Mouse (Mus musculus) spleen, adult 18-20 months (tissue): ENCODE results near the gene Got1.

Source experiments
- DNase-seq, 2 experiments: peaks; one replicate each; pipeline ENCODE4 v3.0.0; 2022; ENCODE audit warnings: mixed read lengths in 2 of 2

Gene Got1

DNA sequence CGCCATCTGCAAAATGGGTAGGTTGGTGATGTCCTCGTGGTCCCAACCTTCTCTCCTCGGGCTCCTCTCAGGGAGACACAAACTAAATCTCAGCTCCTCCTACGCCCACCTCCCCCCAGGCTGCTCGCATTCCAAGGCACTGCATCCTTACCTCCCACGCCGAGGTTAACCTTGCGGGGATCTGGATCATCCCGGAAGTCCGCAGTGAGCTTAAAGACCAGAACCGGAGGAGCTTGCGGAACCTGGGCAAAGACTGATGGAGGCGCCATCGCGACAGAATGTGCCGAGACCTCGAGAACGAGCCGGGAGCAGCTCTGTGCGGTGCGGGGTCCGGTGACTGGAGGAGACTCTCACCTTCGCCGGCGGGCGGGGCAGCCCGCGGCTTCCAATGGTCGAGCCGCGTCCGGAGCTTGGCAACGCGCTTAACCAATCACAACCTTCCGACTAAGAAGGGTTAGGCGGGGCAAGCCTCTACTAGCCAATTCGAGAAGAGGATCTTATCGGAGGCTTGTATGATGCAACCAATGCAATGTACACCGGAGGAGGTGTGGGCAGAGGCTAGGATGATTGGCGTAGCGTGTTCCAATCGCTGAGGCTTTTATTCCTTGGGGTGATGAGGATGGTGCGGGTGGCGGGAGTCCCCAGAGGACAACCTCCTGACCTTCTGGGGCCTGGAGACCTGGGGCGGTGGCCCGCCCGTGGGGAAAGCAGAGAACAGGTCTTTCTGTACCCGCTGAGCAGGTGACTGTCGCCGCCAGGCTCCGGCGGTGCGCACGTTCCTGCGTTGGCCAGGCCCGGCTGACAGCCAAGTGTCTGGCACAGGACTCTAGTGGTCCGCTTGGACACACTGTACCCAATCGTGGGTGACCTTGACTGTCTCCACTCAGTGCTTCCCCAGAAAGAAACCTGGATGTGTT is at the start of gene Got1:
Gene Got1 (minus strand): TSS at position 419 of the 917 bp plus-strand sequence.
- DNase-seq, result peak; percentile 83 to 84

DNA sequence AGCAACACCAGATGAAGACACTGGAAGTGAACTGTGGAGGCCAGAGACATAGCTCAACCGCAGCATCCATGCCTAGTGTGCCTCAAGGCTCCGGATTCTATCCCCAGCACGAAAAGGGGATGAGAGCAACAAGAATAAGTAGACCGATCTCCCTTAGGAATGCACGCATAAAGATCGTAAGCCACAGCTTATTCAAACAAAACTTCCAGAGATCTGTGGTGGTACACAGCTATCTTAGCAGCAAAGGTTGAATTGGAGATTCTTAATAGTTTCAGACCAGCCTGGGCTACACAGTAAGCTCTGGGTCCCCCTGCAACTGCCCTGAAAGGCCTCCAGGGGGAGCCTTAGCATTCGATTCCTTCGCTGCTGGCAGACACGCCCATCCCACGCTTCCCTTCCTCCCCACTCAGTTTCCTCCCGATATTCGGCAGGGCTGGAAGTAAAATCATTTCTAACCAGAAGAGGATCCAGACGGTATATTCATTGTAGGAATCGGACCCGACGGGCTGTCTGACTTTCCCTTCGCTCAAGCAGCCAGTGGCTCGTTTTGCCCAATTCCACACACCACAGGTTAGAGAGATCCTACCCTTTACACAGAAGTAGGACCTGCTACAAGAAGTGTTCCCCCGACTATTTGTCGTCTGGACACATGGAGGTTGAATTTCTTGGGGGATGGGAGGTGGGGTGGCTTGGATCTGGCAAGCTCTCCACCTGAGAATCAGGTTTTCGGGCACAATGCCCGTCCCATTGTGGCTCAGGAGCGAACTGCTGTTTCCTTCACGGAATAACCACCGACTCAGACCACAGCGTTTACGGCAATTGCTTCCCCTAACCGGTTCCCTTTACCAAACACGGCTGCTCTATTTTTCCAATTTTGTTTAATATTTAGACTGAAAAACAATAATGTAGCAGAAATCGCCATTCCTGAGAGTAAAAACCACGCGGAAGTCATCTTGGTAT is 46.7 kb upstream of the Got1 start:
- DNase-seq, result peak; percentile 49 to 76

DNA sequence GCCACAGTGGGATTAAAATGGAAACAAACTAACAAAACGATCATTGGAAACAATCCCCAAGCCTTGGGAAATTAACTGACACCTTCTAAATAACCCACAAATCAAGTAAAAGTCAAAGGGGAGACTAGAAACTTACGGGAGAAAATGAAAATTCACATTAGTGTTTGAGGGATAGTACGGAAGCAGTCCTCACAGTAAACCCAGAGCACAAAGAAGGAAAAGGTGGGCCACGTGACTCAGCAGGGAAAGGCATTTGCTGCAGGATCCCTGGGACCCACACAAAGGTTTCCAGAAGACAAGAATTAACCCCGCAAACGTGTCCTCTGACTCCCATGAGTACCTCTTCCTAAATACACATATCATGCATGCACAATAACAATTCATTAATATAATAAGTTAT is 44.7 kb upstream of the Got1 start:
- no peak for DNase-seq

DNA sequence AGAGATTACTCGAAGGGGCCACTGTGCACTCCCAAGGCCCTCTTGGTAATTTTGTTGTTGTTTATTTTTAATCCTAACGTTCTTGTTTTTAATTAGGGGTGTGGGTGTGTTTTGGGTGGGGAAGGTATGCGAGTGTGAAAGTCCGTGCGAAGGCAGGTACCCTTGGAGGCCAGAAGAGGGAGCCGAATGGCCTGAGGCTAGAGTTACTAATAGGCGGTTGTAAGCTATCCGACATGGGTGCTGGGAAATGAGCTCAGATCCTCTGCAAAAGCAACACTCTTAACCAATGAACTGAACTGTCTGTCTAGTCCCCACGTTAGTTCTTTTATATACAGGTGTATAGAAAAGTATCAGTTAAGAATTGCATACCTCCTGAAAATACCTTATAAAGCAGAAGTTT is 43.9 kb upstream of the Got1 start:
- DNase-seq, result no peak

DNA sequence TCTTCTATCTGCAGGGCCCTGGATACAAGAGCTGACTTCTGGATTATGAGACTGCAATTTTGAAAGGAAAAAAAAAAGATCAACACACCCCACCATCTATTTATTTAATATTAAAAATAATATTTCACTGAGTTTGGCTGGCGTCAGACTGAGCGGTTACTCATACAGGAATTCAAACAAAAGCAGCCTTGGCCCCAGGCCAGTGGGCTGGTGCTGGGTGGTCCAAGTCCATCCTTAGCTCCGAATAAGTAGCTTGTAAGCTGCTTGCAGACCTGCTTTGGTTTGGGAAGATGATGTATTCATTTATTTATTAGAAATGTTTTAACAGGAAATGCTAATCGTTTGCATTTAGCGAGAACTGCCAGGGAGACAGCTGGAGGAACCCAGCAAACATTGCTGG is 38.8 kb upstream of the Got1 start:
- no peak for DNase-seq

DNA sequence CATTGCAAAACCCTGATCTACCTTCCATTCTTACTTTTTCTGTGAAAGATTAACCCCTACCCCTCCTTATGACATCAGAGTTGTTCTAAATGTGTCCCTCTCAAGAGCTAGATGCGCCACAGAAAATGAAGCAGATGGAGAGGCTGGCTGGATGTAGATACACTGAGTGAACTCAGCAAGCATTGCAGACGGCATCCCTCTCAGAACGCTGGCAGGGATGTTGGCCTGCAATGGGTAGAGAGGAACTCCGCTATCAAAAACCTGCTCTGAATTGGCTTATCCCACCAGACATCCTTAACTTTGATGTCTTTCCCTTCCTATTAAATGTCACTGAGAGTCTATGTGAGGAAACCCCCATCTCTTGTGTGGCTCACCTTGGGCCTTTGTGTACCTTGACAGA is 37.4 kb upstream of the Got1 start:
- DNase-seq, result no peak

DNA sequence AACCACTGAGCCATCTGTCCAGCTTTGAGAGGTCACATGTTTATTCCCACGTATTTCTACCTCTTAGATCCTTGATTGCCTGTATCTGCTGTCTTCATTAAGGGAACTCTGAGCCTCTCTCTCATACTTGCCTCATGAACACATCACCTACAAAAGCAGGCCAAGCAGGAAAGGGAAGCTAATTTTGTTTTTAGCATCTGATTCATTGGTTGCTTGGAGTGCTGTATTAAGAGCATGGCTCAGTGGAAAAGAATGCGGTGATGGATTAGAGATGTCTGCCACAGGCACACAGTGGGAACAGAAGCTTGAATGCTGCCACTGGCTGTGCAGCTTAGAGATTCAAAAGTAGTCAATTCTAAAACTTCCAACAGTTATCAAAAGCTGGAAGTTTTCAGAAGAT is 35.8 kb upstream of the Got1 start:
- DNase-seq, result no peak

DNA sequence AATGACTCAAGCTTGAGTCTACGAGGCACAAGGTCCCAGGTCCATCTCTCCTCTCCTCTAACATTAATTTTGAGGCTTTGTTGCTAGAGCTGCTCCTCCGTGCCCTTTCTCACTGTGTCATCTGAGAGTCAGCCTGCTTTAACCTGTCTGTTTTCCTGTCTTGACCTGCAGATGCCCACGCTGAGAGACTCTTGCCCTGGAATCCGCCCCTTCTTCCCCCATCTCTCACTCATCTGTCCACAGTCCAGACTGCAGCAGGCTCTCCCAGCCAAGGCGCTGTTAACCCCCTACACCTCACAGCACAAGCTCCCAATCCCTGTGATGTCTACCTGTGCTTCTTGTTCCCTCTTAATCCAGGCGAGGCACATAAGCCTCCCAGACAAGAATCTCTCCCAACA is 27.1 kb upstream of the Got1 start:
- no peak for DNase-seq

DNA sequence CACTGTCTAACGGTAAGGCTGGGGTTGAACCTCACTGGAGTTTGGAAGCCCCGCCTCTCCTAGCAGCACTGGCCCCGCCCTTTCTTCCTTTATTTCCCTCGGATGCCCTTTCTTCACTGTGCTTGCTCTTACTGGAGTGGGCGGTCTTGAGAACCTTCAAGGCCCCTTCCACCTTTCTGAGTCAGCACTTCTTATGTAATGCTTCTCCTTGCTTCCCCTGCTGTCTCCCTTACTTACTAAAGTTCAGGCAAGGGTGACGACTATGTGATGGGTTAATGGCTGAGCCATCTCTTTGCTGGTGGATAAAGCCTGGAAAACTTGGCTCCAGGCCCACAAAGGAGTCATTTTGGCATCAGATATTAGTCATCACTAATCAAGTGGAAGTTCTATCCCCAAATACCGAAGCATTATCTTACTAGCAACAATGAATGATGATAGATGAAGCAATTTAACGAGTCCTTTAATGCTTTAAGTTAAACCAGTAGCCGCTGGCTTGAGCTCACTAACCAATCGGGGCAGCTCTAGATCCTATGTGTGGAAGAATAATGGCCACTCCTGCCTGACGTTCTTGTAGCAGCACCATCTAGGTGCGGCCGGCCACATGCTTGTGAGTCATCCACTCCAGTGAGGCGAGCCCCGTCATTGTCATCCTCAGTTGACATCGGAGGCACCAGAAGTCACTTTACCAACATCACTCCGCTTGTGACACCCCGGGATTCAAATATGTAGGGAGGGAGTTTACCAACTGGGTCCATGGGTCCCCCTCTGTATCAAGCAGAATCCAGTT is 26.5 kb upstream of the Got1 start:
- no peak for DNase-seq

DNA sequence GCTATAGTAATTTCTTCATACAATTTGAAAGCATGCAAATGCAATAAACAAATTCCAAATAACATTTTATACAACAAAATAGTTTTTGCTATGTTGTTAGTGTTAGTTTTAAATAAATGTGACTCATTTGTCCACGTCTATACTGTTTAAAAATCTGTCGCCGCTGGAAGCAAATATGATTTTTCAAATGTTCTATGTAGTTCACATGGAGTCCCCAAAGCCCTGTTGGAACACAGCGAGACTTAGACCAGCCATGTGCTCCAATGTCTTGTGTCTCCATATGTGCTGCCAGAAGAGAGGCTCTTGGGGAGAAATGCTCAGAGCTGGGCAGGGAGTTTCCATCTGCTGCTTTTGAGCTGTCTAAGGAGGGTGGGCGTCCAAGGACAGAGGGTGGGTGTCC is 23.7 kb upstream of the Got1 start:
- DNase-seq, result no peak

DNA sequence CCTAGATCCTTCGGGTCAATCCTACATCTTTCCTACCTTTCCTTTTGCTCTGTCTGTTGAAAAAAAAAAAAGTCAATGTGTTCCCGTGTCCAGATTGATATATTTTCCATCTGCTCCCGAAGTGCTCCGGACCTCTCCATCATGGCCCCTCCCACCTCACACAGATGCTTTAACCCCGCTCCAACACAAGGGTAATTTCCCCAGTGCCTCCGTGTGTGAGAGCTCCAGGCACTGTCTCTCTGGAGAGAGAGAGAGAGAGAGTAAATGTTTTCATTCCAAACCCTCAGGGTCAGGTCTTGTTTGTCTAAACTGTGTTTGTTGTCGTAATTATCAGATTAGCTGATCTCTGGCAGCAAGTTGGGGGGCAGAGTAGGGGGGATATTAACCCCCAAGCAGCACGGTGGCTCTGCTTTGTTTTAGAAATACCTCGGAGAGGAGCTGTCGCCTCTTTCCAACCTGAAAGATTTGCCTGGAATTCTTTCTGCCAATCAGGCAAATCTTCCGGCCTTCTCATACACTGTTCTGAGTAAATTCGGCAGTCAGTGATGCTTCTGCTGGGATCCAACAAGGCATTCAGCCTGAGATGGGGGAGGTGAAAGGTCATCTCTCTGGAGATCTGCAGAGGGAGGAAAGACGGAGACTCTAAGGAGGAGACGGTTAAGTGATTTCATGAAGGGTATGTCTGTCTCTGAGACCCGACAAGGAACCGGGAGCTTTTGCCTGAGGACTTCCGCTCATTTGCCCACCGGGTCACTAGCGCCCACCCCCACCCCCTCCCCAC is 22.1 kb upstream of the Got1 start:
- DNase-seq, result no peak

DNA sequence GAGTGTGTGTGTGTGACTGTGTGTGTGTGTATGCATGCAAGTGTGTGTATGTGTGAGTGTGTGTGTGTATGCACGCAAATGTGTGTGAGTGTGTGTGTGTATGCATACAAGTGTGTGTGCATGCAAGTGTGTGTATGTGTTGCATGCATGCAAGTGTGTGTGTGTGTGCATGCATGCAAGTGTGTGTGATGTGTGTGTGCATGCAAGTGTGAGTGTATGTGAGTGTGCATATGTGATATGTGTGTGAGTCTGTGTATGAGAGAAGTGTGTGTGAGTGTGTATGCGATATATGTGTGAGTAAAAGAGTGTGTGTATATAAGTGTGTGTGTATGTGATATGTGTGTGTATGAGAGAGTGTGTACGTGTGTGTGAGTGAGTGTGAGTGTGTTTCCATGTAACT is 11.0 kb upstream of the Got1 start:
- DNase-seq, result no peak

DNA sequence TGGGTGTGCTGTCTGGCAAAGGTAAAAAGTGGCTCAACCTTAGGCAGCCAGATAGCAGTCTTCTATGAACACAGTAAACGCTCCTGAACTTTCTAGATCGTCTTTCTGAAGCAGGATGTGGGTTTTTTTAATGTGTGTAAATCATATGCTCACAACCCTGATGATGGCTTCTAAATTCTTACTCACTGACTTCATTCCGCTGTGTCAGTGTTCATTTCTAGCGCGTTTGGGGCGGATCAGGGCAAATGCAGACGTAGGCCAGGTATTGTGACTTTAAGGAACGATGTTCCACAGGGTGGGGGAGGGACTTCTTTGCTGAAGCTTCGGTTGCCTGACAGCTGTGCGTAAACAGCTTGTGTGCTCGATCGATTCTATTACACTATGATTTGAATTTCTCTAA is 6.5 kb upstream of the Got1 start:
- no peak for DNase-seq

DNA sequence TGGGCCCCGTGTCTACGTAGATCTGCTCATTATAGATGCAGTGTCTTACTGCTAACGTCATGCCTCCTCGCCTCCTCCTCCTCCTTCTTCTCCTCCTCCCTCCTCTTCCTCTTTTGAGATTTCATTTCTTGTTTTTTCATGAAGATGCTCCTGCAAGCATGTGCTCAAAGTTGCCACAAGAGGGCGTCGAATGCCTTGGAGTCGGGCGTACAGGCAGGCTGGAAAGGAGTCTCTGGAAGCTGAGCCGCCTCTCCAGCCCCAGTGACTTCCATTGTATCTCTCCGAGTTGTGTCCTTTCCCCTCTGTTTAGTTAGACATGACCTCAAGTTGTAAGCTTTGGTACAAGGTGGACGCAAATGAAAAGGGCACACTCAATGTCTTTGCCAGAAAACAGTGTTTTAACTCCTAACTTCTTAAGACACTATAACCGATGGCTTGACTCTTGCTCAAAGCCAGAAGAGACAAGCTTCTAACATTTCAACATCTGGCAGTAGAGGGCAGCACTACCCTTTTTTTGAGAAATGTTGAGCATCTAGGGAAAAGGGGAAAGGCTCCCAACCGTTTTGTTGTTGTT is 5.9 kb upstream of the Got1 start:
- DNase-seq, result peak; percentile 40 to 45

DNA sequence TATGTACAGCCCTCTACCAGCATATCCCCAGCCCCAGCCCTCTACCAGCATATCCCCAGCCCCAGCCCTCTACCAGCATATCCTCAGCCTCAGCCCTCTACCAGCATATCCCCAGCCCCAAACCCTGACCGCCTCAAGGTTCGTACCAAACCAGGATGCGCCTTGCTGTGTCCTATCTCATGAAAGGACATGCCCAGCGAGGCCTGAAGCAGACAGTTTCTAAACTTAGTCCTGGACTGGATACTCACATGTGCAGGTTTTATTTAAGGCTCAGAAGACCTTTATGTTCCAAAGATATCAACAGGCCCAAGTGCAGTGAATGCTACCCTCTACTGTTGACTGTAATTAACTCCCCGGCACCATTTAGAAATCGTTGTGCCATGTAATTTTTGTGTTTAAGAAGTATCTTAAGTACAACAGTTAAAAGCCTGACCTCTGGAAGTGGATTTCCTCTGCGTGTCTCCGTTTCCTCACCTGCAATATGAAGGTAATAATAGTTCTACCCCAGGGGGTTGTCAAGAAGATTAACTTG is 3.7 kb upstream of the Got1 start:
- no peak for DNase-seq

DNA sequence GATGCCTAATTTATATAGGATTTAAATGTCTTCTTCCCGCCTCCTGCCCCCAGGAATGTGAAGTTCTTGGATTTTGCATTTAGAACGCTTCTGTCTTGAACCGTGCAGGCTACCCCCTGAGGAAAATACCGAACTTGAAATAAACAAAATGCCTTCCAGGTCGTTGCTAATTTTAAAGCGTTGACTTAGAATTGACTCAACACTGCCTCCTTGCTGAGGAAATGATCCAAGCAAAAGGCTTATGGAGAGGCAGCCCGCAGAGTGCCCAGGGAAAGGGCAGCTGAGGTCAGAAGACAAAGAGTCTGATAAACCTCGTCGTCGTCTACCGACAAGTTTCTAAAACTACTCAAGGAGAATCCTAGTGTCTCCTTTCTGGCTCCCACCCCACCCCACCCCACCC is 2.7 kb upstream of the Got1 start:
- no peak for DNase-seq

DNA sequence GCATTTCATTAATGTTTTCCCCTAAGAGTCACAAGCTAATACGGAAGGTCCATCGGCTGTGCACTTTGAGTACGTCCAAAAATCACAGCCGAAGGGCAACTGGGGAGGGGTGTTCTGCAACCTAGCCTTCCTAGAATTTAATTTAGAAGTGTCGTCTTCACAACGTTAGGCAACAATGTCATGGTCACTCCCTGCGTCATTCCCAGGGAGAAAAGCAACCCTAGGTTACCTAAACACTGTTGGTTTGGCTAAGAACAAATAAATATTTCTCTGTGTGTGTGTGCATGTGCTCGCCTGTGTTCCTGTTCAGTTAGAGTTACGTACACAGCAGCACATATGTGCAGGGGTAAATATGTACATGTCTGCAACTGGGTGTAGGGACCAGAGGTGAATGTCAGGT is 1.6 kb upstream of the Got1 start:
- DNase-seq, result no peak

DNA sequence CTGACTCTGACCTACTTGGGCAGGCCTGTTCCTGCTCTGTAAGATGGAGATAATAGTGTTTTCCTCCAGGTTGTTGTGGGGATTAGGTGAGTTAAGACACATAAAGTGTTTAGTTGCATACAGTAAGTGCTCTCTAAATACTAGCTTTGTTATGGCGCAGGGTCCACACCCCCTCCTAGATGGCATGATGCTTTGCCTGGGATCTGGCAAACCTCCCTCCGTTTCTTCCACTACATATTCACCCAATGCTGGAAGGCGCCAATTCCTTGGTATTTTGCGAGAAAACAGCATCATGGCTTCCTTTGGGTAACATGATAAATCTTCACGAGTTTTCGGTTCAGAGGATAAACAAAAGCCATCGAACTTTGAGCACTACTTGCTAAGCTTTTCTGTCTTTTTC is 1.2 kb upstream of the Got1 start:
- no peak for DNase-seq

DNA sequence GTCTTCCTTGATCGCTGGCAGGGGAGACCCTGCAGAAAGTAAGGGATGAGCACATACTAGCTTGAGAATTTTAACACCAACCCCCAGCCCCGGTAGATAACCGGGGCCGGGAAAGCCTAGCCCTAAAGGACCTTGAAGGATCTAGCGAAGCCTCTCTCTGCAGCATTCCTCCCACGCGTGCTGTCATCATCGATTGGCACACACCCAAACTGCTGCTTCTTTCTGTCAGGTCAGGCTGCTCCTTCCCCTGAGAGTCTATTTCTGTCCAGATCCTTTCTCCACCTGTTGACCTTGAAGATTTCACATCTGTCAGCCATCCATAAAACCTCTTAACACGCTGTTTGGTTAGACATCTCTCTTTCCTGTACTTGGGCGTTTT is 688 bp upstream of the Got1 start:
- no peak for DNase-seq

DNA sequence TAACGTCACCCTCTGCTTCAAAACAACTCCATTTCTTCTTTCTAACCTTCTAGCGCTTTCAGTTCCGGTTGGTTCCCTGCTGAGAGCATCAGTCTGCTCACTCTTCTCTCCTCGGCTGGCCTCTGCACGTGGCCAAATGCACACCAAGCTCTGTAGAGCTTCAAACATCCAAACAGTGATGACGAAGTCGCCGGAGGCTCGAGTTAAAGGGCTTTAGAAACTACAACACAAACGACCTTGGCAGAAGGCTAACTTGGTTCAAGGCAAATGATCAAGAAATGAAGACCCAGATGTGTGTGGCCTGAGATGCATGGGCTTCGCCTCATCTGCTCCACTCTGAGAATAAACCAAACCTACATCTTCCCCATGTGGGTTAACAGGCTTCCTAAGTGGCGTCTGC is 854 bp downstream of the Got1 start:
- peak; percentile 15 to 23 for DNase-seq

DNA sequence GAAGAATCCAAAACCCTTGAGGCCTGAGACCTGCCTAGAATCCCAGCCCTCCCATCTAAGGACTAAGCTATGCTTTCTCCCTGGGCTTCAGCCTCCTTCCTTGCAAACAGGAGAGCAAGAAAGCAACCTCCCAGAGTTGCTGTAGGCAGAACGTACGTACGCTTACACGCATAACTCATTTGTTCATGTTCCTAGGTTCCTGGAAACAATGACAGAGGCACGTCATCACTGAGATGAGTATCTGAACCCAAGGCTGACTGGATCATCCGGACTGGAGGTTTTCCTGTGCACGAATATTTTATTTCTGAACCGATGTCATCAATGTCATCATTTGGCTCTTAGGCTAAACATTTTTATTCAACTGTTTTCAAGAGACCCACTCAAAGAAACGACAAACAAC is 2.4 kb downstream of the Got1 start:
- DNase-seq, result no peak

DNA sequence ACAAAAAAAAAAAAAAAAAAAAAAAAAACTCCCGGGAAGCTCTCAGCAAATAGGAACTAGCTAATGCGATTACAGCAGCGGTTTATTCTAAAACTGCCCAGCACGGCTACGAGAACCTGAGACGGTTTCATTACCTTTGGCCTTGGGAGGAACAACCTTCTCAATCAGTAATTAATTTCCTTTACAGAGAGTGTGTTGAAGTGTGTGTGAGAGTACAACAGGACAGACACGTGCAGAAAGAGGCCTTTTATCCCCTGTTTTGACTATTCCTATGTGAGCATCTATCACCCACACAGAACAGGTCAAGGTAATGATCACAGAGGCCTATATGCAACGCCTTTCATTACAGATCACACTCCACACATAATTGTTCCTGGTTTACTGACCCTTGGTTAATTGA is 3.0 kb downstream of the Got1 start:
- DNase-seq, result no peak
